Mouse (Mus musculus): Measurements from ENCODE around the gene Tmem95. TPM values are rescaled to one million over a fixed set of nuclear protein-coding genes. Genes with fewer than 3 reads are reported as not detected.
A peak's percentile ranks its signal among the peaks of the same experiment; 100 is the strongest.

The Tmem95 gene
- polyA plus RNA-seq, 1 experiment, result not detected

GRCm38 (mm10) chr11:69901406-69901846 lies 23.6 kb upstream of the Tmem95 start:
- WGBS, result under 1% methylated on average over 42 of the region's 42 CpGs
- peaks cover 14% of the 10 kb centered on the region for H3K4me1 ChIP-seq (ENCODE audit: control insufficient read depth, insufficient read depth, low read length)
- peak overlapping the region; percentile 92 for H3K27ac ChIP-seq (ENCODE audit: insufficient read depth, low read depth, low read length)
- peak overlapping the region; percentile 67 for H3K4me3 ChIP-seq (ENCODE audit: insufficient read depth, low read depth, low read length)
- TF ChIP-seq CTCF (IDR thresholded peaks at IDR 0.05; ENCODE audit: insufficient read depth, low read depth, low read length) (no peak), POLR2A (IDR thresholded peaks at IDR 0.05; ENCODE audit: insufficient read depth, low read depth, low read length) (no peak; the same call in 1 of the 2 replicates)

DNA sequence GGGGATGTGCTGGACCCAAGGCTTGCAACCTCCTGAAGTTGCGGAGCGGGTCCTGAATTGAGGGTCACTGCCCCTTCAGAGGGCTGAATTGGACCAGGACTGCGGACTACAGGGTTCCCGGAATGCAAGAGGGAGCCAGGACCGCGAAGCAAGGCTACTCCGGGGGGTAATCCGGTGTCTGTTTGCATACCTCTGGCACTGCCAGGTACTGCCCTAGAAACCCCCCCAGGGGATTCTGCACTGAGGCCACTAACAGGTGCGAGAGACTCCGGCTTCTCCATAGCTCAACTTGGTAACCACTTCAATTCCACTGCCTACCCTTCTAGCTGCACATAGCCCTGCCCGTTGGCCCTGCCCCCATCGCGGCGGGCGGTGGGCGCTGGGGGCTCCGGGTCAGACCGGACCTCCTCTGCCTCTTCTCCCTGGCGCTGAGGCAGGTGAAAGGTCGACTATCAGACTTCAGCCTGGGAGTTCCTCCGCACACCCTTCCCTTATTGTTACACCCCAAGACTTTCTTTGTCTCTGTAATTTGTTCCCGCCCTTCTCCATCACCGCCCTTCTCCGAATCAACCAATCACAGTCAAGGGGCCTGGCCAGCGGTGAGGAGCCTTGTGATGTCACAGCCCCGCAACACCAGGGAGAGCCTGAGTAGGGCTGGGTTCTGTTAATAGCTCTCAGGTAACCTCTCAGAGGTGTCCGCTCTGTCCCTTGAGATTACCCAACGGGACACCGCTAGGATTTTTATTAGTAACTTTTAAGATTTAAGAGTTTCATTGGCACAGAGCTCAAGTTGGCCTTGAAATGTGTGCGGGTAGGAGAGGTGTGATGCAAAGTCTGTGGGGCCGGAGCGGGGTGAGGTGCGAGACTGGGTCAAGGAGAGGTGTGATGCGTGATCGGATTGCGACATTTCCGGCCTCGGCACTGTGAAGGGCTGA lies 22.9 kb upstream of the Tmem95 start, which contains the start of the genes 2810408A11Rik and Neurl4:
Gene 2810408A11Rik, minus strand, starts transcription at position 517 of the 935 bp plus-strand sequence.
Gene Neurl4, plus strand, starts transcription at position 602 of the 935 bp plus-strand sequence.
- Histone ChIP-seq H3K4me1 (ENCODE audit: control insufficient read depth, insufficient read depth, low read length) (peaks cover 14% of the 10 kb centered on the region), H3K27ac (ENCODE audit: insufficient read depth, low read depth, low read length) (peak within 1 kb of the TSS; percentile 92), H3K4me3 (ENCODE audit: insufficient read depth, low read depth, low read length) (peak within 1 kb of the TSS; percentile 67)
- WGBS, result under 1% methylated on average over 38 of the region's 38 CpGs
- TF ChIP-seq POLR2A (IDR thresholded peaks at IDR 0.05; ENCODE audit: insufficient read depth, low read depth, low read length) (peak; percentile 65; the same call in 1 of the 2 replicates), CTCF (IDR thresholded peaks at IDR 0.05; ENCODE audit: insufficient read depth, low read depth, low read length) (no peak)

DNA sequence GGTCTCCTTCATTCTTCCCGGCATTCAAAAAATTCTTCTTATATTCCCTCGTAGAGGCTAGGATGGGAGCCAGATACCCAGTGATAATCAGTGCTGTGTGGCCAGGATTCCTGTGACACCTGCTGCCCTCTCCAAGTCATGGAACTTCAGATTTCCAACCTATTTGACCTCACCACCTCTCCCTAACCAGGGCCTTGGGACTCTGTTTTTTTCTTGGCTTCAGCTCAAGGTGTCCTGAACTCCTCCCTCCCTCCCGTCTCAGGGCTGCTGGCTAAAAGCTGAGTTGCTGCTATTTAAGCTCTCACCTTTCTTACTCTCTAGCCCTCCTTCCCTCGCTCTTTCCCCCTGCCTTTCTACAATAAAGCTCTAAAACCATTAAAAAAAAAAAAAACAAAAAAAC lies 22.1 kb upstream of the Tmem95 start:
- no peak for TF ChIP-seq CTCF (IDR thresholded peaks at IDR 0.05; ENCODE audit: insufficient read depth, low read depth, low read length)
- TF ChIP-seq POLR2A (IDR thresholded peaks at IDR 0.05; ENCODE audit: insufficient read depth, low read depth, low read length), result no peak
- WGBS, result 15% methylated on average over 4 of the region's 4 CpGs
- H3K27ac ChIP-seq (ENCODE audit: insufficient read depth, low read depth, low read length), result no peak overlapping the region
- H3K4me1 ChIP-seq (ENCODE audit: control insufficient read depth, insufficient read depth, low read length), result peaks cover 14% of the 10 kb centered on the region
- no peak overlapping the region for H3K4me3 ChIP-seq (ENCODE audit: insufficient read depth, low read depth, low read length)

DNA sequence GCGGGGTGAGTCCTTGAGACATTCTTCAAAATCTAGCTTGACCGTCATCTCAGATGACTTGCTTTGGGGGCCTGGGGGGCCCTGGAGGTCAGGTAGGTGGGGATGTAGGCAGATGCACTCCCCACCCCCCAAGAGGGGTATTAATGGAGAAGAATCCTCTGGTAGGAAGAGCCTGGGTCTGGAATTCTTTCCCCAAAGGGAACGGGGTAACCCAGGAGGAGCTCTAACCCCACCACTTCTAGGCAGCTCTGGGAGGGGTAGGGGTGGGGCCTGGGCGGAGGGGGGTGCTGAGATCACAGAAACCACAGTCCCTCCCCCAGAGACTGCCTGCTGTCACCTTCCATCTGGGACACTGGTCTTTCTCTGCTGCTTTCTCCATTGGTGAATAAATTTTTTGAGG lies 17.5 kb upstream of the Tmem95 start, which contains the start of gene Acap1:
Gene Acap1, minus strand, starts transcription at position 249 of the 400 bp plus-strand sequence.
- Histone ChIP-seq H3K4me1 (ENCODE audit: control insufficient read depth, insufficient read depth, low read length) (peaks cover 2% of the 10 kb centered on the region; the same call in 1 of the 2 replicates), H3K4me3 (ENCODE audit: insufficient read depth, low read depth, low read length) (no peak within 1 kb of the TSS; the same call in 1 of the 2 replicates), H3K27ac (ENCODE audit: insufficient read depth, low read depth, low read length) (no peak within 1 kb of the TSS)
- 88% methylated on average over 4 of the region's 4 CpGs for WGBS
- no peak for TF ChIP-seq POLR2A (IDR thresholded peaks at IDR 0.05; ENCODE audit: insufficient read depth, low read depth, low read length)
- no peak for TF ChIP-seq CTCF (IDR thresholded peaks at IDR 0.05; ENCODE audit: insufficient read depth, low read depth, low read length)

- no peaks in the 10 kb centered on the region for H3K4me1 ChIP-seq (ENCODE audit: control insufficient read depth, insufficient read depth, low read length)
- TF ChIP-seq POLR2A (IDR thresholded peaks at IDR 0.05; ENCODE audit: insufficient read depth, low read depth, low read length) (no peak), CTCF (IDR thresholded peaks at IDR 0.05; ENCODE audit: insufficient read depth, low read depth, low read length) (no peak)
- 76% methylated on average over 5 of the region's 5 CpGs for WGBS
- no peak overlapping the region; the same call in 1 of the 2 replicates for H3K4me3 ChIP-seq (ENCODE audit: insufficient read depth, low read depth, low read length)
- no peak overlapping the region for H3K27ac ChIP-seq (ENCODE audit: insufficient read depth, low read depth, low read length)
Measured at GRCm38 (mm10) chr11:69894671-69895070, 16.9 kb upstream of the Tmem95 start.

GRCm38 (mm10) chr11:69891482-69891881 lies 13.7 kb upstream of the Tmem95 start:
- 44% methylated on average over 4 of the region's 4 CpGs for WGBS
- H3K4me1 ChIP-seq (ENCODE audit: control insufficient read depth, insufficient read depth, low read length), result no peaks in the 10 kb centered on the region

GRCm38 (mm10) chr11:69886907-69887635 lies 9.3 kb upstream of the Tmem95 start:
- H3K4me1 ChIP-seq (ENCODE audit: control insufficient read depth, insufficient read depth, low read length), result no peaks in the 10 kb centered on the region
- TF ChIP-seq POLR2A (IDR thresholded peaks at IDR 0.05; ENCODE audit: insufficient read depth, low read depth, low read length), result no peak
- no peak for TF ChIP-seq CTCF (IDR thresholded peaks at IDR 0.05; ENCODE audit: insufficient read depth, low read depth, low read length)
- H3K4me3 ChIP-seq (ENCODE audit: insufficient read depth, low read depth, low read length), result no peak overlapping the region
- WGBS, result 68% methylated on average over 8 of the region's 8 CpGs
- H3K27ac ChIP-seq (ENCODE audit: insufficient read depth, low read depth, low read length), result no peak overlapping the region

More at GRCm38 (mm10) chr11:69891482-69891881, 13.7 kb upstream of the Tmem95 start:
- Histone ChIP-seq H3K27ac (ENCODE audit: insufficient read depth, low read depth, low read length) (no peak overlapping the region; the same call in 1 of the 2 replicates), H3K4me3 (ENCODE audit: insufficient read depth, low read depth, low read length) (no peak overlapping the region)
- TF ChIP-seq POLR2A (IDR thresholded peaks at IDR 0.05; ENCODE audit: insufficient read depth, low read depth, low read length) (no peak), CTCF (IDR thresholded peaks at IDR 0.05; ENCODE audit: insufficient read depth, low read depth, low read length) (no peak)

GRCm38 (mm10) chr11:69884663-69885062 lies 6.8 kb upstream of the Tmem95 start:
- H3K4me3 ChIP-seq (ENCODE audit: insufficient read depth, low read depth, low read length), result no peak overlapping the region
- peaks cover 11% of the 10 kb centered on the region for H3K4me1 ChIP-seq (ENCODE audit: control insufficient read depth, insufficient read depth, low read length)
- no peak overlapping the region for H3K27ac ChIP-seq (ENCODE audit: insufficient read depth, low read depth, low read length)
- TF ChIP-seq POLR2A (IDR thresholded peaks at IDR 0.05; ENCODE audit: insufficient read depth, low read depth, low read length) (no peak), CTCF (IDR thresholded peaks at IDR 0.05; ENCODE audit: insufficient read depth, low read depth, low read length) (no peak)
- WGBS, result 86% methylated on average over 8 of the region's 8 CpGs

All from olfactory bulb, adult 2 months (tissue).